Mouse (Mus musculus) right cerebral cortex, postnatal 14 days (tissue): ENCODE measurements around the gene Tbx21.

Experiments used
- DNase-seq: peaks from one replicate; pipeline ENCODE4 v3.0.0; 2022

The Tbx21 gene

GRCm38 (mm10) chr11:97114671-97115601, at the start of gene Tbx21:
Gene Tbx21, minus strand, starts transcription at chr11:97115331.
- no peak for DNase-seq

GRCm38 (mm10) chr11:97160341-97160740, 45.2 kb upstream of the Tbx21 start:
- DNase-seq = no peak

- no peak for DNase-seq
Measured at GRCm38 (mm10) chr11:97156999-97157398, 41.9 kb upstream of the Tbx21 start.

GRCm38 (mm10) chr11:97152662-97153287, 37.6 kb upstream of the Tbx21 start:
- no peak for DNase-seq

GRCm38 (mm10) chr11:97152023-97152426, 36.9 kb upstream of the Tbx21 start:
- DNase-seq = no peak

- peak; percentile 76 for DNase-seq
Measured at GRCm38 (mm10) chr11:97151343-97151801, 36.2 kb upstream of the Tbx21 start, which contains the start of gene Tbkbp1. Gene Tbkbp1, minus strand, starts transcription at chr11:97151495.

- DNase-seq = peak; percentile 72
Measured at GRCm38 (mm10) chr11:97150411-97151330, 35.5 kb upstream of the Tbx21 start.

GRCm38 (mm10) chr11:97149995-97150410, 34.9 kb upstream of the Tbx21 start:
- peak; percentile 61 for DNase-seq

- DNase-seq = no peak
Measured at GRCm38 (mm10) chr11:97149026-97149425, 33.9 kb upstream of the Tbx21 start.

GRCm38 (mm10) chr11:97148591-97148990, 33.5 kb upstream of the Tbx21 start:
- no peak for DNase-seq

GRCm38 (mm10) chr11:97147333-97147732, 32.2 kb upstream of the Tbx21 start:
- no peak for DNase-seq

GRCm38 (mm10) chr11:97146724-97147123, 31.6 kb upstream of the Tbx21 start:
- DNase-seq = peak; percentile 84

- no peak for DNase-seq
Measured at GRCm38 (mm10) chr11:97145951-97146350, 30.8 kb upstream of the Tbx21 start.

- DNase-seq = no peak
Measured at GRCm38 (mm10) chr11:97145320-97145719, 30.2 kb upstream of the Tbx21 start.

GRCm38 (mm10) chr11:97143196-97143900, 28.2 kb upstream of the Tbx21 start:
- no peak for DNase-seq

- DNase-seq = no peak
Measured at GRCm38 (mm10) chr11:97142159-97142608, 27.1 kb upstream of the Tbx21 start.

- no peak for DNase-seq
Measured at GRCm38 (mm10) chr11:97140811-97141210, 25.7 kb upstream of the Tbx21 start.

GRCm38 (mm10) chr11:97139256-97139655, 24.1 kb upstream of the Tbx21 start:
- no peak for DNase-seq

GRCm38 (mm10) chr11:97138554-97139226, 23.6 kb upstream of the Tbx21 start:
- peak; percentile 51 for DNase-seq

GRCm38 (mm10) chr11:97133270-97133669, 18.1 kb upstream of the Tbx21 start:
- DNase-seq = no peak

GRCm38 (mm10) chr11:97132185-97132584, 17.1 kb upstream of the Tbx21 start:
- DNase-seq = no peak
